Mouse (Mus musculus): ENCODE data around the gene Rfx1. TPM values are rescaled to one million over a fixed set of nuclear protein-coding genes. Genes with fewer than 3 reads are reported as not detected.

Rfx1 gene
- total and polyA plus RNA-seq, 3 experiments = 8.8 to 11.0 (median 9.5) TPM

- TF ChIP-seq POLR2A (IDR thresholded peaks at IDR 0.05; ENCODE audit: insufficient read depth, low read depth, low read length) = no peak
- no peak for TF ChIP-seq CTCF (IDR thresholded peaks at IDR 0.05)
- no peak for TF ChIP-seq EP300 (IDR thresholded peaks at IDR 0.05; ENCODE audit: insufficient read depth, low read depth, low read length)
- WGBS = 94% methylated on average over 3 of the region's 3 CpGs
- Histone ChIP-seq H3K4me1 (ENCODE audit: control insufficient read depth, insufficient read depth, low read length) (no peaks in the 10 kb centered on the region), H3K4me3 (no peak overlapping the region), H3K9ac (ENCODE audit: low read depth, low read length) (no peak overlapping the region), H3K36me3 (ENCODE audit: control insufficient read depth, insufficient read depth, low read length) (no peaks in the 10 kb centered on the region), H3K27me3 (ENCODE audit: control insufficient read depth, insufficient read depth, low read length) (no peaks in the 10 kb centered on the region), H3K79me2 (replicated peaks; ENCODE audit: control insufficient read depth, insufficient read depth, low read length) (no peaks in the 10 kb centered on the region), H3K27ac (no peak overlapping the region)
- intact Hi-C loops (cut with DNase I) = no loop called here
- DNase-seq = no peak
Observed at GRCm38 (mm10) chr8:84137848-84138247, 71.2 kb downstream of the Rfx1 start.

- H3K9ac ChIP-seq (ENCODE audit: low read depth, low read length) = no peak overlapping the region
- 90% methylated on average over 4 of the region's 4 CpGs for WGBS
- no peak overlapping the region for H3K27ac ChIP-seq
- intact Hi-C loops (cut with DNase I) = no loop called here
- no peak for TF ChIP-seq POLR2A (IDR thresholded peaks at IDR 0.05; ENCODE audit: insufficient read depth, low read depth, low read length)
- TF ChIP-seq EP300 (IDR thresholded peaks at IDR 0.05; ENCODE audit: insufficient read depth, low read depth, low read length) = no peak
- TF ChIP-seq CTCF (IDR thresholded peaks at IDR 0.05) = no peak
- H3K4me1 ChIP-seq (ENCODE audit: control insufficient read depth, insufficient read depth, low read length) = no peaks in the 10 kb centered on the region
- no peaks in the 10 kb centered on the region for H3K36me3 ChIP-seq (ENCODE audit: control insufficient read depth, insufficient read depth, low read length)
- no peaks in the 10 kb centered on the region for H3K27me3 ChIP-seq (ENCODE audit: control insufficient read depth, insufficient read depth, low read length)
- no peak for DNase-seq
- no peak overlapping the region for H3K4me3 ChIP-seq
- H3K79me2 ChIP-seq (replicated peaks; ENCODE audit: control insufficient read depth, insufficient read depth, low read length) = no peaks in the 10 kb centered on the region
Observed at GRCm38 (mm10) chr8:84140838-84141237, 74.2 kb downstream of the Rfx1 start.

GRCm38 (mm10) chr8:84144636-84145245 is 78.1 kb downstream of the Rfx1 start:
- TF ChIP-seq CTCF (IDR thresholded peaks at IDR 0.05) (no peak), POLR2A (IDR thresholded peaks at IDR 0.05; ENCODE audit: insufficient read depth, low read depth, low read length) (no peak), EP300 (IDR thresholded peaks at IDR 0.05; ENCODE audit: insufficient read depth, low read depth, low read length) (no peak)
- WGBS = 85% methylated on average over 8 of the region's 8 CpGs
- intact Hi-C loops (cut with DNase I) = loop anchor here (5.0 kb wide), 1 partner anchor 77 kb away; the partner anchor contains the start of genes Gm10643 and Rfx1
- H3K79me2 ChIP-seq (replicated peaks; ENCODE audit: control insufficient read depth, insufficient read depth, low read length) = no peaks in the 10 kb centered on the region
- no peak for DNase-seq
- H3K4me1 ChIP-seq (ENCODE audit: control insufficient read depth, insufficient read depth, low read length) = peaks cover 6% of the 10 kb centered on the region
- H3K36me3 ChIP-seq (ENCODE audit: control insufficient read depth, insufficient read depth, low read length) = no peaks in the 10 kb centered on the region
- H3K9ac ChIP-seq (ENCODE audit: low read depth, low read length) = no peak overlapping the region
- no peak overlapping the region for H3K4me3 ChIP-seq
- H3K27me3 ChIP-seq (ENCODE audit: control insufficient read depth, insufficient read depth, low read length) = no peaks in the 10 kb centered on the region
- H3K27ac ChIP-seq = no peak overlapping the region

Small RNAs within 50 kb of the gene (microRNA-seq; reads per million reads assigned to microRNA genes)
- gene Mir709 = 0 reads per million in 2 experiments

Other genes starting within 250 kb of the Rfx1 start
- gene Adgrl1, start 166.7 kb upstream of the Rfx1 start, total RNA-seq (2021) = 10 to 100 TPM; 11.3 to 12.9 TPM
- 33.8 and 45.8 TPM in 2 replicates for gene Adgrl1, start 166.7 kb upstream of the Rfx1 start, polyA plus RNA-seq (2012; rRNA removed)
- 1 to 10 TPM; 1.3 to 1.7 TPM for gene Gm10644, start 111.6 kb upstream of the Rfx1 start, total RNA-seq (2021)
- gene Gm10644, start 111.6 kb upstream of the Rfx1 start, polyA plus RNA-seq (2012; rRNA removed) = 1.9 and 2.8 TPM in 2 replicates
- gene Asf1b, start 111.3 kb upstream of the Rfx1 start, total RNA-seq (2021) = 1 to 10 TPM; 1.7 to 1.8 TPM
- 2.2 and 3.7 TPM in 2 replicates for gene Asf1b, start 111.3 kb upstream of the Rfx1 start, polyA plus RNA-seq (2012; rRNA removed)
- 100 to 1,000 TPM; 306 to 331 TPM for gene Prkaca, start 93.8 kb upstream of the Rfx1 start, total RNA-seq (2021)
- gene Prkaca, start 93.8 kb upstream of the Rfx1 start, polyA plus RNA-seq (2012; rRNA removed) = 239 and 333 TPM in 2 replicates
- 10 to 100 TPM; 21.6 to 29.9 TPM for gene Samd1, start 69.2 kb upstream of the Rfx1 start, total RNA-seq (2021)
- 29.7 and 32.1 TPM in 2 replicates for gene Samd1, start 69.2 kb upstream of the Rfx1 start, polyA plus RNA-seq (2012; rRNA removed)
- gene 1700067K01Rik, start 65.3 kb upstream of the Rfx1 start, total RNA-seq (2021) = under 1 TPM in 1 of 2 experiments, not detected in 1; 0.26 TPM
- gene 1700067K01Rik, start 65.3 kb upstream of the Rfx1 start, polyA plus RNA-seq (2012; rRNA removed) = 0.16 and 0.50 TPM in 2 replicates
- 1 to 10 TPM; 2.2 to 3.7 TPM for gene 2210011C24Rik, start 54.7 kb upstream of the Rfx1 start, total RNA-seq (2021)
- gene 2210011C24Rik, start 54.7 kb upstream of the Rfx1 start, polyA plus RNA-seq (2012; rRNA removed) = 0.64 and 1.2 TPM in 2 replicates
- under 1 TPM; 0.20 to 0.26 TPM for gene Palm3, start 45.4 kb upstream of the Rfx1 start, total RNA-seq (2021)
- gene Palm3, start 45.4 kb upstream of the Rfx1 start, polyA plus RNA-seq (2012; rRNA removed) = 0.21 TPM in 1 of 2 replicates, not detected in the other
- gene Il27ra, start 24.2 kb upstream of the Rfx1 start, total RNA-seq (2021) = 1 to 10 TPM; 3.2 to 3.7 TPM
- 4.1 and 4.6 TPM in 2 replicates for gene Il27ra, start 24.2 kb upstream of the Rfx1 start, polyA plus RNA-seq (2012; rRNA removed)
- not detected for gene Rln3, start 21.8 kb upstream of the Rfx1 start, total RNA-seq (2021)
- not detected in 2 replicates for gene Rln3, start 21.8 kb upstream of the Rfx1 start, polyA plus RNA-seq (2012; rRNA removed)
- gene Gm10643, start 1.7 kb upstream of the Rfx1 start, total RNA-seq (2021) = 1 to 10 TPM; 3.6 to 4.8 TPM
- 1.7 and 2.1 TPM in 2 replicates for gene Gm10643, start 1.7 kb upstream of the Rfx1 start, polyA plus RNA-seq (2012; rRNA removed)
- gene Dcaf15, start 37.9 kb downstream of the Rfx1 start, total RNA-seq (2021) = 1 to 10 TPM; 5.9 to 7.6 TPM
- gene Dcaf15, start 37.9 kb downstream of the Rfx1 start, polyA plus RNA-seq (2012; rRNA removed) = 17.0 and 18.4 TPM in 2 replicates
- gene Podnl1, start 59.2 kb downstream of the Rfx1 start, total RNA-seq (2021) = not detected
- gene Podnl1, start 59.2 kb downstream of the Rfx1 start, polyA plus RNA-seq (2012; rRNA removed) = 0.20 and 0.23 TPM in 2 replicates
- 10 to 100 TPM; 10.6 to 11.9 TPM for gene Cc2d1a, start 81.1 kb downstream of the Rfx1 start, total RNA-seq (2021)
- gene Cc2d1a, start 81.1 kb downstream of the Rfx1 start, polyA plus RNA-seq (2012; rRNA removed) = 10.2 and 11.2 TPM in 2 replicates
- gene 4930432K21Rik, start 81.2 kb downstream of the Rfx1 start, total RNA-seq (2021) = under 1 TPM; 0.26 to 0.30 TPM
- gene 4930432K21Rik, start 81.2 kb downstream of the Rfx1 start, polyA plus RNA-seq (2012; rRNA removed) = 0.29 and 0.55 TPM in 2 replicates
- 1 to 10 TPM in 1 of 2 experiments, not detected in 1; 1.9 TPM for gene Nanos3, start 118.4 kb downstream of the Rfx1 start, total RNA-seq (2021)
- 0.61 TPM in 1 of 2 replicates, not detected in the other for gene Nanos3, start 118.4 kb downstream of the Rfx1 start, polyA plus RNA-seq (2012; rRNA removed)
- gene Zswim4, start 170.2 kb downstream of the Rfx1 start, total RNA-seq (2021) = 1 to 10 TPM; 6.8 to 8.2 TPM
- 7.6 and 10.4 TPM in 2 replicates for gene Zswim4, start 170.2 kb downstream of the Rfx1 start, polyA plus RNA-seq (2012; rRNA removed)
- 100 to 1,000 TPM; 206 to 249 TPM for gene D8Ertd738e, start 182.9 kb downstream of the Rfx1 start, total RNA-seq (2021)
- 144 and 158 TPM in 2 replicates for gene D8Ertd738e, start 182.9 kb downstream of the Rfx1 start, polyA plus RNA-seq (2012; rRNA removed)
- 10 to 100 TPM; 10.8 to 12.0 TPM for gene Mri1, start 190.5 kb downstream of the Rfx1 start, total RNA-seq (2021)
- 13.6 and 20.8 TPM in 2 replicates for gene Mri1, start 190.5 kb downstream of the Rfx1 start, polyA plus RNA-seq (2012; rRNA removed)
- gene Ccdc130, start 203.5 kb downstream of the Rfx1 start, total RNA-seq (2021) = 1 to 10 TPM; 5.0 to 8.1 TPM
- 19.9 and 20.8 TPM in 2 replicates for gene Ccdc130, start 203.5 kb downstream of the Rfx1 start, polyA plus RNA-seq (2012; rRNA removed)

Measured in heart, adult 2 months (tissue).